Mouse (Mus musculus): ENCODE results near the gene Dpp8. TPM values are rescaled to one million over a fixed set of nuclear protein-coding genes. Genes with fewer than 3 reads are reported as not detected.

Gene Dpp8
- polyA plus RNA-seq, 1 experiment = 83.7 TPM

DNA sequence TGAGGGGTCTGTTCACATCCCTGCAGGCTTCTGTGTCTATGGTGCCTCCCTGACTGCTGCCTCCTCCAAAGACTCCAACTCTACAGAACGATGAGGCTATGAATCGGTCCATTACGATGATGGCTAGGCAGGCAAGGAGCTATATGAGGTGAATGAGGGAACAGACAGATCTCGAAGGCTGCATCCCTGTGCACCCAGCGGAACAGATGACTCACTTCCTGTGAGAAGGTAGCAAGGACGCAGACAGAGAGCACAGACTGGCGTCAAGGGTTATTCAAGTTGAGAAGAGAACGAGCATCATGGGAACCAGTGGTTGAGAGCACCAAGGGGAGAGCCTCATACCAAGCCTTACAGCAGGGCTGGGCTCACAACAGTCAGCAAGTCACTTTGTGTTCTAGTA lies 21.6 kb upstream of the Dpp8 start:
- TF ChIP-seq CTCF (IDR thresholded peaks at IDR 0.05; ENCODE audit: extremely low read depth, insufficient read depth, low read length) (no peak), POLR2A (IDR thresholded peaks at IDR 0.05; ENCODE audit: extremely low read depth, insufficient read depth, low read length) (no peak)
- Histone ChIP-seq H3K27ac (ENCODE audit: insufficient read depth, low read length) (no peak overlapping the region), H3K4me1 (ENCODE audit: control insufficient read depth, insufficient read depth, low read length) (peaks cover 7% of the 10 kb centered on the region), H3K4me3 (ENCODE audit: insufficient read depth, low read length) (no peak overlapping the region)

DNA sequence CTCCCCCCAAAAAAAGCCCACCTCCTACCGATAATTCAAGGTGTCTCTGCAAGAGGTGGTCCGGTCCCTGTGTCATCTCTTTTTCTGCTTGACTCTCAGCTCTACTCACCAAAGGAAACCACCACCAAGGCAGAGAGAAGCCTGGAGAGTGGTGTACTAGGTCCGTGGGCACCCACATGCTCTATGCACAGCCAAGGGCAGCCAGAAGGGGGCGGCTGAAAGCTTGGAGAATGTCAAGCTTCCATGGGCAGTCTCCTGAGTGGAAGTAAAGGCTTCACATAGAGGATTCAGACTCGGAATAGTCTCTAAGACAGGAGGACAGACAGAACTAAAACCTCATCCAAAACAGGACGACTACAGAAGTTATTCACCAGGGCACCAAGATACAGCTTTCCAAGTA lies 20.9 kb upstream of the Dpp8 start:
- H3K4me3 ChIP-seq (ENCODE audit: insufficient read depth, low read length) = no peak overlapping the region
- peaks cover 11% of the 10 kb centered on the region for H3K4me1 ChIP-seq (ENCODE audit: control insufficient read depth, insufficient read depth, low read length)
- H3K27ac ChIP-seq (ENCODE audit: insufficient read depth, low read length) = no peak overlapping the region
- peak; percentile 24; the same call in 1 of the 2 replicates for TF ChIP-seq CTCF (IDR thresholded peaks at IDR 0.05; ENCODE audit: extremely low read depth, insufficient read depth, low read length)
- TF ChIP-seq POLR2A (IDR thresholded peaks at IDR 0.05; ENCODE audit: extremely low read depth, insufficient read depth, low read length) = no peak

- TF ChIP-seq POLR2A (IDR thresholded peaks at IDR 0.05; ENCODE audit: extremely low read depth, insufficient read depth, low read length) (no peak), CTCF (IDR thresholded peaks at IDR 0.05; ENCODE audit: extremely low read depth, insufficient read depth, low read length) (no peak)
- Histone ChIP-seq H3K27ac (ENCODE audit: insufficient read depth, low read length) (peak overlapping the region; percentile 82; the same call in 1 of the 2 replicates), H3K4me1 (ENCODE audit: control insufficient read depth, insufficient read depth, low read length) (peaks cover 21% of the 10 kb centered on the region), H3K4me3 (ENCODE audit: insufficient read depth, low read length) (no peak overlapping the region)
Observed at GRCm38 (mm10) chr9:65015461-65016222, 16.6 kb upstream of the Dpp8 start.

- Histone ChIP-seq H3K4me3 (ENCODE audit: insufficient read depth, low read length) (no peak overlapping the region), H3K27ac (ENCODE audit: insufficient read depth, low read length) (peak overlapping the region; percentile 82), H3K4me1 (ENCODE audit: control insufficient read depth, insufficient read depth, low read length) (peaks cover 21% of the 10 kb centered on the region)
- no peak for TF ChIP-seq POLR2A (IDR thresholded peaks at IDR 0.05; ENCODE audit: extremely low read depth, insufficient read depth, low read length)
- no peak for TF ChIP-seq CTCF (IDR thresholded peaks at IDR 0.05; ENCODE audit: extremely low read depth, insufficient read depth, low read length)
Observed at GRCm38 (mm10) chr9:65016241-65016977, 15.8 kb upstream of the Dpp8 start.

DNA sequence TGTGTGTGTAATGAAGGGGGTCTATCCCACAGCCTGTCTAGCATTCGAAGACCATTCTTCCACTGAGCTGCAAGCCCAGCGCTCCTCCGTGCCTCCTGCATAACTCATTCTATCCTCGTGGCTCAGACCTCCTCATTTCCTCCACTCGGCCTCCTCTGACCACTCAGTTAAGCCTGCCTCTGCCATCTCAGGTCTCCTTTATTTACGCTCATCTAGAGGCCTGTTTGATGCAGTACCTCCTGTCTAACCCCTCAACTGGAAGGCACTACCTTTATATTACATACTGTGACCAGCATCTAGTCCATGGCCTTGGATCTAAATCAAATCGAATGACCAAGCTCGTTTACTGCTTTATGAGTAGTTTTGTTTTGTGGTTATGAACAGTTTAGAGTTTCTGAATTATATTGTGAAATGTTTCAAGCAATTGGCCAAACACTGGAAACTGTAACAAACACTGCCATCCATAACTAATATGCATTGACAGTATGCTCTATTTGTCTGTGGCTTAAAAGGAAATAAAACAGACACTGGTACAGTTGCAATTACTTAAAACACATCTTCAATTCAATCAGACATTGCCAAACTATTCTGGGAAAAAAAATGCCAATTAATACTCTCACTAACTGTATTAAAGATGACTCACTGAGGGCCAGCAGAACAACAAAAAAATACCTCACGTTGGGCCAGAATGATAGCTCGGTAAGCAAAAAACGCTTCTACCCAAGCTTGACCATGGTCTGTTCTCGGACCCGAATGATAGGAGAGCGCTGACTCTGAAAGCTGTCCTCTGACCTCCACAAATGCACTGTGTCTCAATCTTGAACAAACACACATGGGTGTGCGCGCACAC lies 15.0 kb upstream of the Dpp8 start:
- Histone ChIP-seq H3K4me1 (ENCODE audit: control insufficient read depth, insufficient read depth, low read length) (peaks cover 24% of the 10 kb centered on the region), H3K4me3 (ENCODE audit: insufficient read depth, low read length) (no peak overlapping the region), H3K27ac (ENCODE audit: insufficient read depth, low read length) (peak overlapping the region; percentile 82; the same call in 1 of the 2 replicates)
- no peak for TF ChIP-seq POLR2A (IDR thresholded peaks at IDR 0.05; ENCODE audit: extremely low read depth, insufficient read depth, low read length)
- no peak for TF ChIP-seq CTCF (IDR thresholded peaks at IDR 0.05; ENCODE audit: extremely low read depth, insufficient read depth, low read length)

- no peak for TF ChIP-seq CTCF (IDR thresholded peaks at IDR 0.05; ENCODE audit: extremely low read depth, insufficient read depth, low read length)
- TF ChIP-seq POLR2A (IDR thresholded peaks at IDR 0.05; ENCODE audit: extremely low read depth, insufficient read depth, low read length) = no peak
- no peak overlapping the region for H3K4me3 ChIP-seq (ENCODE audit: insufficient read depth, low read length)
- 0 out of 2 replicates have a peak overlapping the region, but pooled peaks have one; percentile 60 for H3K27ac ChIP-seq (ENCODE audit: insufficient read depth, low read length)
- peaks cover 24% of the 10 kb centered on the region for H3K4me1 ChIP-seq (ENCODE audit: control insufficient read depth, insufficient read depth, low read length)
Observed at GRCm38 (mm10) chr9:65017896-65018295, 14.3 kb upstream of the Dpp8 start.

DNA sequence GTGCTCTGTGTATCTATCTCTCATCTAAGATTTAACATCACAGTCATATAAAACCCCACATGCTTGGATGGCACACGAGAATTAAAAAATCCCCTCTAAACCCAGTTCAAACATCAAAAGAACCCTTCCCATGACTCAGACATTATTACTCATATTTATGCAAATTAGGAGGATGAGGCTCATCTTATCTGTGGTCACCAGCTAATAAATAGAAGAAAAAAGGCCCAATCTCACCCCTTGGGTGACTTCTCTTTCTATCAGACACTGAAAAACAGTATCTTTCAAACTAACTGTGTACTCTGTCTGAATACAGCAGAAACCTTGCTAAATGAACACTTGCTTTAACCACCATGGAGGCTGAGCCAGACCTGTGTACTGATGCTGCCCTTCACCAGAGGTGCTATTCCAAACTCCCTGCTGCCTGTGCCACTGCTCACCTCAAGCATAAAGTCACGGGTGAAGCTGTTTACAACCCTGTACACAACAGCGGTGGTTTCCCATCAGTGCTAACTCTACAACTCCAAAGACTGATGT lies 13.6 kb upstream of the Dpp8 start:
- Histone ChIP-seq H3K27ac (ENCODE audit: insufficient read depth, low read length) (no peak overlapping the region), H3K4me1 (ENCODE audit: control insufficient read depth, insufficient read depth, low read length) (peaks cover 24% of the 10 kb centered on the region), H3K4me3 (ENCODE audit: insufficient read depth, low read length) (no peak overlapping the region)
- TF ChIP-seq CTCF (IDR thresholded peaks at IDR 0.05; ENCODE audit: extremely low read depth, insufficient read depth, low read length) (no peak), POLR2A (IDR thresholded peaks at IDR 0.05; ENCODE audit: extremely low read depth, insufficient read depth, low read length) (no peak)

GRCm38 (mm10) chr9:65019146-65019545 lies 13.1 kb upstream of the Dpp8 start:
- Histone ChIP-seq H3K27ac (ENCODE audit: insufficient read depth, low read length) (no peak overlapping the region), H3K4me3 (ENCODE audit: insufficient read depth, low read length) (no peak overlapping the region; the same call in 1 of the 2 replicates), H3K4me1 (ENCODE audit: control insufficient read depth, insufficient read depth, low read length) (peaks cover 24% of the 10 kb centered on the region)
- TF ChIP-seq CTCF (IDR thresholded peaks at IDR 0.05; ENCODE audit: extremely low read depth, insufficient read depth, low read length) = no peak
- TF ChIP-seq POLR2A (IDR thresholded peaks at IDR 0.05; ENCODE audit: extremely low read depth, insufficient read depth, low read length) = no peak

- TF ChIP-seq CTCF (IDR thresholded peaks at IDR 0.05; ENCODE audit: extremely low read depth, insufficient read depth, low read length) = no peak
- no peak for TF ChIP-seq POLR2A (IDR thresholded peaks at IDR 0.05; ENCODE audit: extremely low read depth, insufficient read depth, low read length)
- Histone ChIP-seq H3K4me1 (ENCODE audit: control insufficient read depth, insufficient read depth, low read length) (peaks cover 22% of the 10 kb centered on the region), H3K27ac (ENCODE audit: insufficient read depth, low read length) (no peak overlapping the region)
Observed at GRCm38 (mm10) chr9:65020128-65020527, 12.1 kb upstream of the Dpp8 start.

More at GRCm38 (mm10) chr9:65020128-65020527, 12.1 kb upstream of the Dpp8 start:
- peak overlapping the region; percentile 95; the same call in 1 of the 2 replicates for H3K4me3 ChIP-seq (ENCODE audit: insufficient read depth, low read length)
